Mouse (Mus musculus) stomach, embryonic 16.5 days (tissue): Measurements from ENCODE around the gene Cdyl2. TPM values are rescaled to one million over a fixed set of nuclear protein-coding genes. Genes with fewer than 3 reads are reported as not detected.

Experiments
- ATAC-seq: fragments of 200-750 bp; cut with Nextera tagmentation; 2 replicates; pipeline ENCODE4 v1.8.0; 2017; ENCODE audit warnings: moderate number of reproducible peaks, moderate TSS enrichment; ENCODE audit not compliant: insufficient read depth, low FRiP score
- H3K27ac ChIP-seq: fragments of 300-500 bp; sonication (generic); 2 replicates; pipeline ENCODE4 v1.5.1; 2014; ENCODE audit warnings: low read length
- H3K27me3 ChIP-seq: fragments of 300-500 bp; sonication (generic); 2 replicates; pipeline ENCODE4 v1.6.1; 2014; ENCODE audit warnings: low read length, control low read depth, mixed read lengths; ENCODE audit not compliant: control insufficient read depth, insufficient read depth
- H3K36me3 ChIP-seq: fragments of 300-500 bp; sonication (generic); 2 replicates; pipeline ENCODE4 v1.6.1; 2014; ENCODE audit warnings: low read length; ENCODE audit not compliant: control insufficient read depth, insufficient read depth
- H3K4me1 ChIP-seq: fragments of 300-500 bp; sonication (generic); 2 replicates; pipeline ENCODE4 v1.6.1; 2014; ENCODE audit warnings: low read length, control low read depth, mixed read lengths; ENCODE audit not compliant: control insufficient read depth, insufficient read depth
- H3K4me2 ChIP-seq: fragments of 300-500 bp; sonication (generic); 2 replicates; pipeline ENCODE4 v1.6.1; 2014; ENCODE audit warnings: low read depth, low read length, mixed read lengths
- H3K4me3 ChIP-seq: fragments of 300-500 bp; sonication (generic); replicated peaks from 2 replicates; pipeline ENCODE4 v1.5.1; 2014; ENCODE audit warnings: mild to moderate bottlenecking, low read length
- H3K9ac ChIP-seq: fragments of 300-500 bp; sonication (generic); 2 replicates; pipeline ENCODE4 v1.6.1; 2014; ENCODE audit warnings: low read length
- H3K9me3 ChIP-seq: fragments of 300-500 bp; sonication (generic); replicated peaks from 2 replicates; pipeline ENCODE4 v1.6.1; 2016; ENCODE audit warnings: low read length, control low read depth; ENCODE audit not compliant: control insufficient read depth
- WGBS: fragments of 180-500 bp; shearing (Covaris S2); extraction: QIAGEN DNeasy Blood & Tissue Kit; methylation state at CpG from one replicate; pipeline ENCODE4 v1.1.7; 2014; 5-methylcytosine and 5-hydroxymethylcytosine counted together
- polyA plus RNA-seq: library from polyadenylated mRNA; unstranded; fragments of >200 nt; fragmentation: Nextera tagmentation; extraction: Ambion mirVana; gene quantifications from 2 replicates; pipeline ENCODE4 v1.2.1, GENCODE M21; 2015

Cdyl2 gene
- polyA plus RNA-seq, 1 experiment from 2014 or later, result 4.4 TPM

DNA sequence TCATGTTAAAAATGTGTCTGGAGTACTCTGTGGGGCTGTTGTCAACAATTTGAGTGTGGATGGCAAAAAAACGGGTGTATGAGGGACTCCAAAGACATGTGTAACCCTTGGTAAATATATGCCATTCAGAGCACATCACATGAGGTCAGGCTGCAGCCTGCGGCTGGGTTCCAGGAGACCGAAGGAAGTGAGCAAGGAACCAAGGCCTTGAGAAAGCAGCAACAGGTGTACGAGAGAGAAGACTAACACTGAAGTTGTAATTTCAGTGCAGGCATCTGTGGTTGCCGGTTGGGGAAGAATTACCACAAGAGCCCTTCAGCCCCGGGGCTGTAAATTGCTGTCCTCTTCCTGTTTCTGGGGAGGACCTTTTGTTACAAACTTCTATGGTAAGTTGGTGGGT lies 133.1 kb downstream of the Cdyl2 start:
- H3K4me3 ChIP-seq, result no peak overlapping the region
- no peak overlapping the region for H3K4me2 ChIP-seq
- no peak overlapping the region for H3K27ac ChIP-seq
- WGBS, result 72% methylated on average over 6 of the region's 6 CpGs
- H3K36me3 ChIP-seq, result no peaks in the 10 kb centered on the region
- no peak for ATAC-seq
- H3K9ac ChIP-seq, result no peak overlapping the region
- H3K9me3 ChIP-seq, result peaks cover 7% of the 10 kb centered on the region; the same call in 1 of the 2 replicates
- no peaks in the 10 kb centered on the region for H3K27me3 ChIP-seq
- no peaks in the 10 kb centered on the region for H3K4me1 ChIP-seq

- no peak for ATAC-seq
- WGBS, result 74% methylated on average over 10 of the region's 10 CpGs
- H3K4me3 ChIP-seq, result no peak overlapping the region
- no peaks in the 10 kb centered on the region for H3K9me3 ChIP-seq
- H3K4me1 ChIP-seq, result no peaks in the 10 kb centered on the region
- no peaks in the 10 kb centered on the region for H3K27me3 ChIP-seq
- H3K36me3 ChIP-seq, result no peaks in the 10 kb centered on the region
- no peak overlapping the region for H3K27ac ChIP-seq
- H3K4me2 ChIP-seq, result no peak overlapping the region
- H3K9ac ChIP-seq, result no peak overlapping the region
Measured at GRCm38 (mm10) chr8:116591226-116591625, 141.6 kb downstream of the Cdyl2 start.

- Histone ChIP-seq H3K9ac (no peak overlapping the region), H3K9me3 (no peaks in the 10 kb centered on the region), H3K4me1 (no peaks in the 10 kb centered on the region), H3K27ac (no peak overlapping the region), H3K4me2 (no peak overlapping the region), H3K36me3 (no peaks in the 10 kb centered on the region), H3K27me3 (no peaks in the 10 kb centered on the region), H3K4me3 (no peak overlapping the region)
- no peak for ATAC-seq
- WGBS, result 76% methylated on average over 4 of the region's 4 CpGs
Measured at GRCm38 (mm10) chr8:116590546-116590945, 142.2 kb downstream of the Cdyl2 start.

GRCm38 (mm10) chr8:116590106-116590505 lies 142.7 kb downstream of the Cdyl2 start:
- ATAC-seq, result no peak
- no peak overlapping the region for H3K4me2 ChIP-seq
- H3K9ac ChIP-seq, result no peak overlapping the region
- H3K4me1 ChIP-seq, result no peaks in the 10 kb centered on the region
- 81% methylated on average over 14 of the region's 14 CpGs for WGBS
- H3K4me3 ChIP-seq, result no peak overlapping the region
- no peaks in the 10 kb centered on the region for H3K27me3 ChIP-seq
- H3K36me3 ChIP-seq, result no peaks in the 10 kb centered on the region
- no peak overlapping the region for H3K27ac ChIP-seq
- no peaks in the 10 kb centered on the region for H3K9me3 ChIP-seq

- Histone ChIP-seq H3K27me3 (no peaks in the 10 kb centered on the region), H3K4me1 (no peaks in the 10 kb centered on the region), H3K4me3 (no peak overlapping the region), H3K9me3 (no peaks in the 10 kb centered on the region), H3K9ac (no peak overlapping the region; the same call in 1 of the 2 replicates), H3K27ac (no peak overlapping the region), H3K4me2 (no peak overlapping the region), H3K36me3 (no peaks in the 10 kb centered on the region)
- WGBS, result 74% methylated on average over 19 of the region's 19 CpGs
- ATAC-seq, result no peak
Measured at GRCm38 (mm10) chr8:116587616-116588468, 144.9 kb downstream of the Cdyl2 start.

GRCm38 (mm10) chr8:116581318-116582019 lies 151.3 kb downstream of the Cdyl2 start:
- Histone ChIP-seq H3K36me3 (no peaks in the 10 kb centered on the region), H3K4me2 (no peak overlapping the region), H3K27me3 (no peaks in the 10 kb centered on the region), H3K27ac (no peak overlapping the region), H3K9ac (no peak overlapping the region), H3K4me3 (no peak overlapping the region), H3K4me1 (no peaks in the 10 kb centered on the region), H3K9me3 (no peaks in the 10 kb centered on the region)
- ATAC-seq, result no peak
- WGBS, result 75% methylated on average over 11 of the region's 11 CpGs

DNA sequence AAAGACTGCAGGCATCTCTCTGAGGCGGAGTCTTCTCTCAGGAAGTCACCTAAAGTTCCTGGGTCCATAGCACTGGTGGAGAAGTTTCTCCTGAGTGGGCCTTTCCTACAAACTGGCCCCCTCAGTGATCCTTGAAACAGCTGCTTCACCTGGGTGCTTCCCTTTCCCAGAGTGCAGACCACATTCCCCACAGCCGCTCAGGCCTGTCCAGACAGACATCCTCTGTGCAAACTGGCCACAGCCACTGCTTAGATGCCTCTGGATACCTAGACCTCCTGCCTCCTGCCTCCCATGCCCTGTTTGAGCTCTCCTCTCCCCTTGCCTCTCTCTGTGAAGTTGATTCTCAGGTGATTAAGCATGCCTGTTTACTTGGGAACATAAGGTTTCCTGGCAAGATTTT lies 156.1 kb downstream of the Cdyl2 start:
- ATAC-seq, result no peak
- Histone ChIP-seq H3K4me2 (no peak overlapping the region), H3K36me3 (no peaks in the 10 kb centered on the region), H3K4me3 (no peak overlapping the region), H3K27me3 (no peaks in the 10 kb centered on the region), H3K27ac (no peak overlapping the region), H3K4me1 (no peaks in the 10 kb centered on the region), H3K9me3 (no peaks in the 10 kb centered on the region), H3K9ac (no peak overlapping the region)
- 88% methylated on average over 2 of the region's 2 CpGs for WGBS

DNA sequence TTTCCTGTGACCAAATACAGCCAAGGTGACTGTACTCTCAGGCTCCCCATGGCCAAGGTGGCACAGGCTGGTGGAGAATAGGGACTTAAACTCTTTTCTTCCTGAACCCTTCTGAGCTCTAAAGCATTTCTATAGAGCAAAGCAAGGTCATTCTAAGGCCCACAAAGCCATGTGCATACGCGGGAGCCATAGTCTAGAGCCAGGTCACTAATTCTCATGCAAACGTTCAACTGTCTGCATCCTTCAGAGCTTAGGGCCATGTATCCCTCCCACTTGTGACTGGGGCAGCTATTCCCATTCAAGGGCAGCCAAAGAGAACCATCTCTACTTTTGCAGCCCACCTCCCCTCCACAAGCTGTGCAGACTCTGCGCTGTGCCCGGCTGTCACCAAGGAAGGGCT lies 159.7 kb downstream of the Cdyl2 start:
- WGBS, result 81% methylated on average over 5 of the region's 5 CpGs
- Histone ChIP-seq H3K4me1 (no peaks in the 10 kb centered on the region), H3K4me2 (no peak overlapping the region), H3K4me3 (no peak overlapping the region), H3K36me3 (no peaks in the 10 kb centered on the region), H3K27me3 (no peaks in the 10 kb centered on the region), H3K27ac (no peak overlapping the region), H3K9ac (no peak overlapping the region), H3K9me3 (no peaks in the 10 kb centered on the region)
- ATAC-seq, result no peak

DNA sequence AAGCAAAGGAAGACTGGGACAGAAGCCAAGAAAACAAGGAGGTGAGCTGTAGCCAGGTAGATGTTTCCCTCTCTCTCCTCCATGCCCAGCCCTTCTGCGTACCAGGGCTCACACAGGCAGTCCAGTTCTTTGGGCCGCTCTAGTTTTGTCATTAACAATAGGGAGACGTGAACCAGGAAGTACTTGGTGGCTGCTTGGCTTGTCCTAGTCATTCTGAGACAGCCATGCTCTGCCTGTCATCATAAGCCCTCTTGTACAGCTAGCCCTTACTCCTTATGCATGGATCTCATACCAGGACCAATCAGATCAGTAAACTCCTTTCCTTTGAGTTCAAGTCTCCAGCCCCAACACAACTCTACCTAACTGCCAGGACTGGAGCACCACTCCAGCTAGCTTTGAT lies 180.0 kb downstream of the Cdyl2 start:
- H3K27me3 ChIP-seq, result no peaks in the 10 kb centered on the region
- H3K4me1 ChIP-seq, result no peaks in the 10 kb centered on the region
- no peak overlapping the region for H3K9ac ChIP-seq
- 75% methylated on average over 3 of the region's 3 CpGs for WGBS
- no peak overlapping the region for H3K4me3 ChIP-seq
- H3K4me2 ChIP-seq, result no peak overlapping the region
- no peaks in the 10 kb centered on the region for H3K9me3 ChIP-seq
- no peaks in the 10 kb centered on the region for H3K36me3 ChIP-seq
- H3K27ac ChIP-seq, result no peak overlapping the region
- ATAC-seq, result no peak
